Mouse (Mus musculus) CH12.LX (cell line): ENCODE data around the gene Ttll13. TPM values are rescaled to one million over a fixed set of nuclear protein-coding genes. Genes with fewer than 3 reads are reported as not detected.

ENCODE experiments used
- DNase-seq: peaks from one replicate; pipeline ENCODE4 v3.0.0-alpha.2; 2013; ENCODE audit errors: extremely low read depth
- H3K27ac ChIP-seq: 2 replicates; pipeline ENCODE4 v1.5.1; 2012; ENCODE audit warnings: low read depth, mild to moderate bottlenecking, control low read depth, moderate library complexity; ENCODE audit not compliant: insufficient read depth
- H3K27me3 ChIP-seq: replicated peaks from 2 replicates; pipeline ENCODE3; 2012; ENCODE audit warnings: inconsistent platforms
- H3K36me3 ChIP-seq, 2 experiments: replicated peaks in 1 of 2; 2 replicates each; pipeline versions ENCODE3 to v1.6.1; 2012; ENCODE audit warnings: inconsistent platforms in 1 of 2, low read length in 1 of 2, mild to moderate bottlenecking in 1 of 2, mixed read lengths in 1 of 2, moderate library complexity in 1 of 2; ENCODE audit not compliant: control insufficient read depth in 1 of 2, insufficient read depth in 1 of 2
- H3K4me1 ChIP-seq, 2 experiments: 2 replicates each; pipeline ENCODE4 v1.6.1; 2012; ENCODE audit warnings: inconsistent platforms in 1 of 2, moderate library complexity in 1 of 2; ENCODE audit not compliant: insufficient read depth in 2 of 2, control insufficient read depth in 1 of 2
- H3K4me2 ChIP-seq: 2 replicates; pipeline ENCODE4 v1.6.1; 2012; ENCODE audit warnings: low read depth, mild to moderate bottlenecking, control low read depth; ENCODE audit not compliant: poor library complexity, insufficient read depth, severe bottlenecking
- H3K4me3 ChIP-seq, 3 experiments: fragments of 150-350 bp in 1 of 3; sonication (generic) in 1 of 3; replicated peaks in 1 of 3; 2 replicates each; pipeline versions ENCODE3 to v1.5.1; 2011 to 2012; ENCODE audit warnings: low read depth in 2 of 3, low read length in 2 of 3, mild to moderate bottlenecking in 2 of 3, moderate library complexity in 2 of 3, control low read depth in 1 of 3, improper control_type of control experiment in 1 of 3, inconsistent platforms in 1 of 3, mixed read lengths in 1 of 3; ENCODE audit not compliant: poor library complexity in 1 of 3
- H3K79me2 ChIP-seq: replicated peaks from 2 replicates; pipeline ENCODE4 v1.6.1; 2012; ENCODE audit warnings: mild to moderate bottlenecking, moderate library complexity; ENCODE audit not compliant: control insufficient read depth, poor library complexity, insufficient read depth, severe bottlenecking; ENCODE audit errors: extremely low read depth
- H3K9ac ChIP-seq: 2 replicates; pipeline ENCODE4 v1.6.1; 2012; ENCODE audit warnings: low read depth, mild to moderate bottlenecking, control low read depth, moderate library complexity; ENCODE audit not compliant: insufficient read depth
- H3K9me3 ChIP-seq: replicated peaks from 2 replicates; pipeline ENCODE3; 2012; ENCODE audit warnings: low read length, inconsistent platforms, mixed read lengths
- BHLHE40 ChIP-seq: IDR thresholded peaks from 2 replicates; pipeline ENCODE4 v1.6.1; 2011; ENCODE audit warnings: mild to moderate bottlenecking, low read depth, low read length, improper control_type of control experiment
- CHD1 ChIP-seq: IDR thresholded peaks from 2 replicates; pipeline ENCODE4 v1.6.1; 2012; ENCODE audit warnings: low read depth, low read length, improper control_type of control experiment, inconsistent platforms
- CHD2 ChIP-seq: IDR thresholded peaks from 2 replicates; pipeline ENCODE4 v1.6.1; 2011; ENCODE audit warnings: low read length, improper control_type of control experiment
- CTCF ChIP-seq, 2 experiments: IDR thresholded peaks in 1 of 2; conservative IDR thresholded peaks in 1 of 2; 2 replicates each; pipeline ENCODE4 v1.5.1; 2011 to 2012; ENCODE audit warnings: low read depth in 2 of 2, low read length in 2 of 2, improper control_type of control experiment in 1 of 2, inconsistent platforms in 1 of 2, mild to moderate bottlenecking in 1 of 2, moderate library complexity in 1 of 2
- E2F4 ChIP-seq: IDR thresholded peaks from 2 replicates; pipeline ENCODE4 v1.6.1; 2011; ENCODE audit warnings: low read depth, low read length, improper control_type of control experiment; ENCODE audit not compliant: insufficient replicate concordance
- ELF1 ChIP-seq: IDR thresholded peaks from 2 replicates; pipeline ENCODE4 v1.6.1; 2014; ENCODE audit warnings: low read depth, mild to moderate bottlenecking, inconsistent platforms, low read length, improper control_type of control experiment
- EP300 ChIP-seq: IDR thresholded peaks from 2 replicates; pipeline ENCODE4 v1.6.1; 2011; ENCODE audit warnings: low read length, improper control_type of control experiment
- ETS1 ChIP-seq: conservative IDR thresholded peaks from 2 replicates; pipeline ENCODE4 v1.6.1; 2012; ENCODE audit warnings: low read depth, mild to moderate bottlenecking, inconsistent platforms, low read length, improper control_type of control experiment, moderate library complexity
- GABPA ChIP-seq: IDR thresholded peaks from 2 replicates; pipeline ENCODE4 v1.6.1; 2012; ENCODE audit warnings: low read depth, low read length, improper control_type of control experiment, inconsistent platforms; ENCODE audit not compliant: insufficient replicate concordance
- HCFC1 ChIP-seq: IDR thresholded peaks from 2 replicates; pipeline ENCODE4 v1.6.1; 2012; ENCODE audit warnings: low read depth, mild to moderate bottlenecking, inconsistent platforms, low read length, improper control_type of control experiment
- IRF4 ChIP-seq: IDR thresholded peaks from 2 replicates; pipeline ENCODE4 v1.6.1; 2014; ENCODE audit warnings: low read depth, mild to moderate bottlenecking, inconsistent platforms, low read length, improper control_type of control experiment
- JUN ChIP-seq: IDR thresholded peaks from 2 replicates; pipeline ENCODE4 v1.6.1; 2011; ENCODE audit warnings: low read depth, mild to moderate bottlenecking, low read length, improper control_type of control experiment, moderate library complexity; ENCODE audit not compliant: insufficient read depth
- JUND ChIP-seq: conservative IDR thresholded peaks from 2 replicates; pipeline ENCODE4 v1.6.1; 2011; ENCODE audit warnings: low read depth, low read length, improper control_type of control experiment
- KAT2A ChIP-seq: IDR thresholded peaks from 2 replicates; pipeline ENCODE4 v1.6.1; 2012; ENCODE audit warnings: low read length, improper control_type of control experiment, inconsistent platforms; ENCODE audit not compliant: insufficient replicate concordance
- MAFK ChIP-seq: IDR thresholded peaks from 2 replicates; pipeline ENCODE4 v1.6.1; 2011; ENCODE audit warnings: low read length, improper control_type of control experiment; ENCODE audit not compliant: insufficient replicate concordance
- MAX ChIP-seq: IDR thresholded peaks from 2 replicates; pipeline ENCODE4 v1.6.1; 2011; ENCODE audit warnings: low read length, improper control_type of control experiment
- MAZ ChIP-seq: IDR thresholded peaks from 2 replicates; pipeline ENCODE4 v1.6.1; 2012; ENCODE audit warnings: low read depth, mild to moderate bottlenecking, inconsistent platforms, low read length, improper control_type of control experiment, moderate library complexity
- MEF2A ChIP-seq: IDR thresholded peaks from 2 replicates; pipeline ENCODE4 v1.6.1; 2014; ENCODE audit warnings: low read depth, mild to moderate bottlenecking, inconsistent platforms, low read length, improper control_type of control experiment, borderline replicate concordance
- MXI1 ChIP-seq: IDR thresholded peaks from 2 replicates; pipeline ENCODE4 v1.6.1; 2011; ENCODE audit warnings: mild to moderate bottlenecking, low read depth, low read length, improper control_type of control experiment
- MYC ChIP-seq: IDR thresholded peaks from 2 replicates; pipeline ENCODE4 v1.6.1; 2011; ENCODE audit warnings: low read depth, mild to moderate bottlenecking, improper control_type of control experiment, low read length
- NELFE ChIP-seq: IDR thresholded peaks from 2 replicates; pipeline ENCODE4 v1.6.1; 2011; ENCODE audit warnings: low read depth, low read length, improper control_type of control experiment
- NRF1 ChIP-seq: IDR thresholded peaks from 2 replicates; pipeline ENCODE4 v1.6.1; 2014; ENCODE audit warnings: low read depth, mild to moderate bottlenecking, inconsistent platforms, low read length, improper control_type of control experiment, moderate library complexity
- PAX5 ChIP-seq: IDR thresholded peaks from 2 replicates; pipeline ENCODE4 v1.6.1; 2012; ENCODE audit warnings: low read length, inconsistent platforms, mixed read lengths
- POLR2A ChIP-seq: IDR thresholded peaks from 2 replicates; pipeline ENCODE4 v1.6.1; 2011; ENCODE audit warnings: low read depth, mild to moderate bottlenecking, improper control_type of control experiment, low read length
- POLR2AphosphoS2 ChIP-seq: IDR thresholded peaks from 2 replicates; pipeline ENCODE4 v1.6.1; 2011; ENCODE audit warnings: low read depth, low read length, improper control_type of control experiment
- RAD21 ChIP-seq: IDR thresholded peaks from 2 replicates; pipeline ENCODE4 v1.6.1; 2011; ENCODE audit warnings: low read depth, mild to moderate bottlenecking, low read length, improper control_type of control experiment, moderate library complexity
- RCOR1 ChIP-seq: conservative IDR thresholded peaks from 2 replicates; pipeline ENCODE4 v1.6.1; 2012; ENCODE audit warnings: low read depth, mild to moderate bottlenecking, inconsistent platforms, low read length, improper control_type of control experiment
- SIN3A ChIP-seq: IDR thresholded peaks from 2 replicates; pipeline ENCODE4 v1.6.1; 2012; ENCODE audit warnings: low read length, improper control_type of control experiment, inconsistent platforms
- SMC3 ChIP-seq: IDR thresholded peaks from 2 replicates; pipeline ENCODE4 v1.6.1; 2011; ENCODE audit warnings: low read depth, low read length, improper control_type of control experiment
- TBP ChIP-seq: conservative IDR thresholded peaks from 2 replicates; pipeline ENCODE4 v1.6.1; 2011; ENCODE audit warnings: low read depth, low read length, improper control_type of control experiment
- TCF12 ChIP-seq: IDR thresholded peaks from 2 replicates; pipeline ENCODE4 v1.6.1; 2014; ENCODE audit warnings: low read depth, mild to moderate bottlenecking, inconsistent platforms, low read length, improper control_type of control experiment
- UBTF ChIP-seq: IDR thresholded peaks from 2 replicates; pipeline ENCODE4 v1.6.1; 2012; ENCODE audit warnings: low read depth, mild to moderate bottlenecking, inconsistent platforms, low read length, improper control_type of control experiment, moderate library complexity
- USF1 ChIP-seq: IDR thresholded peaks from 2 replicates; pipeline ENCODE4 v1.6.1; 2014; ENCODE audit warnings: low read depth, mild to moderate bottlenecking, inconsistent platforms, low read length, improper control_type of control experiment
- USF2 ChIP-seq: conservative IDR thresholded peaks from 2 replicates; pipeline ENCODE4 v1.6.1; 2011; ENCODE audit warnings: low read depth, low read length, improper control_type of control experiment
- ZC3H11A ChIP-seq: IDR thresholded peaks from 2 replicates; pipeline ENCODE4 v1.6.1; 2012; ENCODE audit warnings: low read depth, mild to moderate bottlenecking, inconsistent platforms, low read length, improper control_type of control experiment
- ZKSCAN1 ChIP-seq: IDR thresholded peaks from 2 replicates; pipeline ENCODE4 v1.6.1; 2012; ENCODE audit warnings: low read depth, inconsistent platforms, low read length, improper control_type of control experiment, borderline replicate concordance
- ZMIZ1 ChIP-seq: IDR thresholded peaks from 2 replicates; pipeline ENCODE4 v1.6.1; 2012; ENCODE audit warnings: low read depth, mild to moderate bottlenecking, inconsistent platforms, low read length, improper control_type of control experiment
- ZNF384 ChIP-seq: IDR thresholded peaks from 2 replicates; pipeline ENCODE4 v1.6.1; 2012; ENCODE audit warnings: low read depth, low read length, improper control_type of control experiment, inconsistent platforms
- dilution Hi-C: fragments of 300-500 bp; cut with MboI; formaldehyde crosslinking; loops from 2 replicates; pipeline ENCODE4 v1.14.3; 2020; ENCODE audit warnings: low sequenced_read_pairs; ENCODE audit not compliant: extremely low pct_unique_long_range_greater_than_20kb, extremely low pct_ligation_motif_present
- in situ Hi-C: fragments of 300-500 bp; cut with MboI; formaldehyde crosslinking; loops from 3 replicates; pipeline ENCODE4 v1.14.3; 2019; ENCODE audit warnings: low sequenced_read_pairs, low pct_ligation_motif_present, low pct_unique_long_range_greater_than_20kb, mixed read lengths
- polyA plus RNA-seq: library from polyadenylated mRNA; unstranded; fragments of >175 nt; gene quantifications from 2 replicates; pipeline ENCODE4 v1.2.1, GENCODE M21; 2012; ENCODE audit warnings: low read depth; ENCODE audit not compliant: insufficient read length
- total RNA-seq, 2 experiments: library from RNA; depleted of rRNA; stranded (reverse); fragments of 300-350 nt in 1 of 2; fragments of >200 nt in 1 of 2; gene quantifications; 2 replicates each; pipeline ENCODE4 v1.2.3; 2012 to 2014

Ttll13 gene
- total and polyA plus RNA-seq, 3 experiments = 0.59 TPM; not detected in 2

DNA sequence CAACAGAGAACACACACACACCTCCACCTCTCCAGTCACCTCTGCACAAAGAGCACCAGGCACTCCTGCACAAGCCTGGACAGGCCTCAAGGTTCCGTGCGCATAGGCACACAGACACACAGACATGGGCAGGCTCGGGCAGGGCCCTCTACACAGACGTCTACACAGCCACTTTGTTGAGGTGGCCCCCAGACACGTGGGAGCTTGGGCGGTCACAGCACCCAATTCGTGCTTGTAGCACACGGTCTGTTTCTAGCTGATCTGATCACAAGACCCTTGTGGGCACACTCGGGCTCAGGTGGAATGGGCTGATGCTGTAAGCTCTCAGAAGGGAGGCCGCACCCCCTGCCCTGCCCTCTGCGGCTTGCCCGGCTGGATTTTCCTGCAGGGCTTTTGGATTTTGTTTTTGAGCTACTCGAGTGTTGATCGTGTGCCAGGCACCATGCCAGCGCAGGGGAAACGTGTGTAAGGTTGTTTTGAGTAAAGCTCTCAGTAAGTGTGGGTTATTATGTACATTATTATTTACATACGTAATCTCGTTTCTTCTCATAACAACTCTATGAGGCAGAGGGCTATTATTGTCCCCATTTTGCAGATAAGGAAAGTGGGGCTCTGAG lies 38.0 kb upstream of the Ttll13 start:
- peak overlapping the region; percentile 78; the same call in 1 of the 2 replicates for H3K9ac ChIP-seq
- H3K4me1 ChIP-seq = peaks cover 59 to 95% of the 10 kb centered on the region in 2 experiments
- in situ Hi-C loops (no loop called here), dilution Hi-C loops (no loop called here)
- peaks cover 5% of the 10 kb centered on the region in 2 experiments for H3K36me3 ChIP-seq
- H3K27ac ChIP-seq = peak overlapping the region; percentile 90
- peaks cover 53% of the 10 kb centered on the region for H3K79me2 ChIP-seq
- H3K9me3 ChIP-seq = no peaks in the 10 kb centered on the region
- no peaks in the 10 kb centered on the region for H3K27me3 ChIP-seq
- peak overlapping the region; percentile 66 for H3K4me2 ChIP-seq
- DNase-seq = no peak
- no peak for TF ChIP-seq SMC3
- TF ChIP-seq GABPA = no peak
- peak; percentile 98 for TF ChIP-seq CHD1
- no peak for TF ChIP-seq ZC3H11A
- peak; percentile 61; the same call in 1 of the 2 replicates for TF ChIP-seq RCOR1
- TF ChIP-seq CTCF (conservative IDR thresholded peaks at IDR 0.05 in 1 of 2, IDR thresholded peaks at IDR 0.05 in 1 of 2; ENCODE audit: low read depth in 2 of 2, low read length in 2 of 2) = no peak
- TF ChIP-seq IRF4 = peak; percentile 75; the same call in 1 of the 2 replicates
- peak; percentile 74 for TF ChIP-seq TCF12
- TF ChIP-seq TBP = no peak
- no peak for TF ChIP-seq NELFE
- no peak for TF ChIP-seq ZNF384
- TF ChIP-seq MAFK = no peak
- TF ChIP-seq JUND = no peak
- no peak; the same call in 1 of the 2 replicates for TF ChIP-seq HCFC1
- TF ChIP-seq POLR2A = no peak
- no peak for TF ChIP-seq SIN3A
- peak; percentile 73 for TF ChIP-seq MYC
- TF ChIP-seq MXI1 = peak; percentile 88
- no peak for TF ChIP-seq ELF1
- no peak for TF ChIP-seq RAD21
- 0 out of 2 replicates have a peak, but pooled peaks have one; percentile 9 for TF ChIP-seq UBTF
- no peak for TF ChIP-seq USF2
- TF ChIP-seq ZKSCAN1 = no peak
- TF ChIP-seq KAT2A = no peak
- TF ChIP-seq POLR2AphosphoS2 = no peak
- peak; percentile 35; the same call in 1 of the 2 replicates for TF ChIP-seq USF1
- TF ChIP-seq PAX5 = no peak
- TF ChIP-seq EP300 = peak; percentile 42; the same call in 1 of the 2 replicates
- TF ChIP-seq MAZ = peak; percentile 79
- no peak; the same call in 1 of the 2 replicates for TF ChIP-seq ETS1
- TF ChIP-seq ZMIZ1 = 0 out of 2 replicates have a peak, but pooled peaks have one; percentile 20
- TF ChIP-seq MAX = peak; percentile 77
- TF ChIP-seq MEF2A = peak; percentile 73; the same call in 1 of the 2 replicates
- TF ChIP-seq JUN = no peak
- TF ChIP-seq CHD2 = no peak
- peak; percentile 85 for TF ChIP-seq BHLHE40
- no peak for TF ChIP-seq E2F4
- peak; percentile 65 for TF ChIP-seq NRF1
- TF ChIP-seq, all 38 proteins: peak for 15
- H3K4me3 ChIP-seq = peak overlapping the region in 1 of 3 experiments; percentile 5
